Mouse (Mus musculus) layer of hippocampus, adult 18-20 months (tissue): ENCODE measurements around the gene Nipal4. TPM values are rescaled to one million over a fixed set of nuclear protein-coding genes. Genes with fewer than 3 reads are reported as not detected.
"Not testable (repeated sequence)": the region's sequence is repeated elsewhere in the genome, so short reads cannot be mapped to it uniquely, and the experiment has no call there.

Source experiments
- DNase-seq, 2 experiments: peaks; one replicate each; pipeline ENCODE4 v3.0.0; 2022; ENCODE audit warnings: low spot score in 2 of 2
- long read RNA-seq: library from polyadenylated mRNA; stranded (forward); transcript quantifications from one replicate; pipeline ENCODE4 v2.0.0, GENCODE M21; 2021
- total RNA-seq, 2 experiments: library from RNA; stranded (reverse); gene quantifications; 2 replicates each; pipeline ENCODE4 v1.2.3; 2021

Gene Nipal4
- total RNA-seq: 1 to 10 TPM; 1.4 to 2.1 TPM
- long read RNA-seq, partial matches to known transcripts: 0 of 1 reads
- long read RNA-seq, other reads (novel, unspliced or antisense): 0 of 1 reads

GRCm38 (mm10) chr11:46165866-46166585, at the start of gene Nipal4:
TSS of gene Nipal4 (minus strand) at chr11:46166508.
- no peak for DNase-seq

- DNase-seq: peak in 1 of 2 experiments; percentile 83
Observed at GRCm38 (mm10) chr11:46215354-46215753, 49.0 kb upstream of the Nipal4 start.

GRCm38 (mm10) chr11:46214368-46215230, 48.3 kb upstream of the Nipal4 start:
- no peak for DNase-seq

DNA sequence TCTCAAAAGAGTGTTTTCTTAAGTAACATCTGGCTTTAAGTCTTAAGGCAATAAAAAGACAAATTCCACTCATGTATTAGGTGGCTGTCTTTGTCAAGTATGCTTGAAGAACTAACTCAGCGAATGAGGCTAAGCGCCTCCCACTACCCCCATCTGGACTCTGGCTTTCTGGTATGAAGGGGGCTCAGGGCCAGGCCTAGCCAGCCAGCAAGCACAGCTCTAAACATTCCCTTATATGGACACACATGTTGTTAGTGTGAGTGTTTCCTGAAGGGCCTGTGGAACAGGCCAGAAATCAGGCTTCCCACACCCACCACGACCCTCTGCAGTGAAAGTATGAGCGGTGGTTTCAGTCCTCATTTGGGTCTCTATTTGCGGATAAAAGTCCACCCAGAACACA, 47.5 kb upstream of the Nipal4 start:
- DNase-seq: no peak

DNA sequence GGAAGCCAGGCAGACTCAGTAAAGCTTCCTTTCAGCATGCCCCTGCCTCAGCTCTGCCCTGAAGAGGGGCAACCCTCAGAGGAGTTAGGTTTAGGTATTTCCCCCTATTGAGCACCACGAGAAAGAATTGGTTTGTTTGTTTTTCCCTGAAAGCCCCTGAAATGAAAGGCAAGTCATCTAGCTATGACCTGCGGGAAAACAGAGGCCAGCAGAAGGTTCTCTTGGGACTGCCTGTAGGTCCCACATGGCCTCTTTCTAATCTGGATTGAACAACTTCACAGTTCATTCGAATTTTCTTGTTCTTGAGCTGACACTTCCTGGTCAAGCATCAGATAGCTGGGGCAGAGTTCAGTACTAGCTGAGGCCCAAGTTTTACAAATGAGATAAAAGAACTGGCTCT, 45.5 kb upstream of the Nipal4 start:
- no peak for DNase-seq

DNA sequence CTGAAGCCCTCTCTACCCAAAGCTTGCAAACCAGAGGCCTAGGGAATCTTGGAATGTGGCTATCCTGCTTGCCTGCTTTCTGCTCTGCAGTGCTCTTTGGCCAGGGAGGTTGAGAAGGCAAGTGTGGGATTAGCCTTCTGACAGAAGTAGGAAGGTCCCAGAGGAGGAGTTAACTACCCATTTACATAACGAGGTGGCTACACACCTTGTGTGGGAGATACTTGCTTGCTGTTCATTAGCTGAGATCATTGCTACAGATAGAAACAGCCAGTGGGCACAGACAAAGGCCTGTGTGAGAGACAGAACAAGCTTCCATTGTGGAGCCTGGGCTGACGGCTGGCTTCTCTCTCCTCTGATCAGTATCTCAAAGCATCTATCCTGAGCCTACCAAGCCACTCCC, 43.6 kb upstream of the Nipal4 start:
- no peak for DNase-seq

DNA sequence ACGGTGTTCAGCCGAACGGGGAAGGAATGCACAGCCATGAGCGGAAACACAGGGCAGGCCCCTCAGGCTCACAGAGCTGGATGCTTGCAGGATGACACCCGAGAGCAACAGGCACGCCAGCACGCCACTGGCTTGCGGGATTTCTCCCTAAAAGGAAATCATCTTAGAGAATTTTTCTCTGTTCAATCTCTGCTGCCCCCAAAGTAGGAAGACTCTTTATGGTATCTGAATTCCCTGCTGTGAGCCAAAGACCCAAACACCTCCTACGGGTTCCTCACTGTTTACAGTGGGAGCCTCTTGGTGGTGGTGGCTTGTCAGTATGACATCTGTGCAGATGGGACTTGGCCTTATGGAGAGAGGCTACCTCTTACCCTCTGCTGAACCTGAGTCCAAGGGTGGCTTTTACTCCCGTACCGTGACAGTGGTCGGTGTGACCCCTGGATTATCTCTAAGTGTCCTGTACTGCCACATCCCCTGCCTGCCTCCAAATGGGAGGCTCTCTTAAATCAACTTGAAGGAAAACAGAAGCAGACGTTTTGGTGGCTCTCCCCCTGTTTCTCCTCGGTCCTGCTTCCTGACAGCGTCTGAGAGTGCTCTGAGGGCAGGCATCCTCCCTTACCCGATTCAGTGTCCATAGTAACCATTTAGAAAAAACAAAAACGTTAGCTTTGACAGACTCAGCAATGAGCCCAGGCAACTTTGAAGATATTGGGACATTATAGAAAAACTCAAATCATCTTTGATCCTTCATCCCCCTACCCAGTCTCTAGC, 39.5 kb upstream of the Nipal4 start:
- no peak for DNase-seq

- no peak for DNase-seq
Observed at GRCm38 (mm10) chr11:46204841-46205240, 38.5 kb upstream of the Nipal4 start.

GRCm38 (mm10) chr11:46202547-46202887, 36.2 kb upstream of the Nipal4 start:
- DNase-seq: no peak

GRCm38 (mm10) chr11:46201636-46202546, 35.6 kb upstream of the Nipal4 start:
- peak; percentile 78 to 85 for DNase-seq

GRCm38 (mm10) chr11:46200664-46201063, 34.4 kb upstream of the Nipal4 start:
- DNase-seq: no peak

GRCm38 (mm10) chr11:46194175-46194574, 27.9 kb upstream of the Nipal4 start:
- DNase-seq: no peak

DNA sequence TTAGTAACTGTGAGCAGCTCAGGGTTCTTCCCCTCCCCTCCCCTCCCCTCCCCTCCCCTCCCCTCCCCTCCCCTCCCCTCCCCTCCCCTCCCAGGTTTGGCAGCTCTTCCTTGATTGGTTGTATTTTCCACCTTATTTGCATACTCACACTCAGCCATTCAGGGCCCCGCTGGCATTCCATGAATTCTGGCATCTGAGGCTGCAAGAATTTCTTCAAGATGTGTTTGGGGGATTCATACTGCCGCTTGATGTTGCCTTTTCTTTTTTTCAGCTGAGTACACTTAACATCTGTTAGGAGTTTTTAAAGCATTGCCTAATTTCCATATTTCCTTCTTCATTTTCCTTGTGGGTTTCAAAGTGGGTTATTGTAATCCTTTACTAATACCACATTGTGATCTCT, 22.0 kb upstream of the Nipal4 start:
- no peak for DNase-seq

GRCm38 (mm10) chr11:46185486-46185885, 19.2 kb upstream of the Nipal4 start:
- peak in 1 of 2 experiments; percentile 49 for DNase-seq

DNA sequence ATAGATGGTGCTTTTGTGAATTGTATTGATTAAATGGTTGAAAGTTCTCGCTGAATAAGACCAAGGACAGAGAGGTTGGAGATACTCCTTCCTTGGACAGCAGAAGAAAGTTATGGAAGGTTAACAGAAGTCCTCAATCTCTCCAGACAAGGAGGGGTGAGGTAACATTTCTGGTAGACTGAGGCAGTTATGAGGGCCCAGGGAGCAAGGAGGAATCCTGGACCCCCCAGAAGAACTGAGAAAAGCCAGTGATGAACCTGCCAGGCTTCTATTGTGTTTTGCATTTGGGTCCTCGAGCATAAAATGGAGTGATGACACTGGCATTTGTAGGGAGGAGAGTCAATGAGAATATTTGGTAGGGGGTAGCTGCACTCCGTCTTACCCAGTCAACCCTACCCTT, 18.6 kb upstream of the Nipal4 start:
- no peak for DNase-seq

DNA sequence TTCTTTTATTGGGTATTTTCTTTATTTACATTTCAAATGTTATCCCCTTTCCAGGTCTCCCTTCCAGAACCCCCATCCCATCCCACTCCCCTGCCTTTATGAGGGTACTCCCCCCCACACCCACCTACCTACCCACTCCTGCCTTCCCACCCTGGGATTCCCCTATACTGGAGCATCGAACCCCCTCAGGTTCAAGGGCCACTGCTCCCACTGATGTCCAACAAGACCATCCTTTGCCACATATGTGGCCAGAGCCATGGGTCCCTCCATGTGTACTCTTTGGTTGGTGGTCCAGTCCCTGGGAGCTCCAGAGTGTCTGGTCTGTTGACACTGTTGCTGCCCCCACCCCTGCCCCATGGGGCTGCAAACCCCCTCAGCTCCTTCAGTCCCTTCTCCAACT, 15.7 kb upstream of the Nipal4 start:
- DNase-seq: not testable (repeated sequence)

- no peak for DNase-seq
Observed at GRCm38 (mm10) chr11:46177246-46178043, 11.1 kb upstream of the Nipal4 start.

DNA sequence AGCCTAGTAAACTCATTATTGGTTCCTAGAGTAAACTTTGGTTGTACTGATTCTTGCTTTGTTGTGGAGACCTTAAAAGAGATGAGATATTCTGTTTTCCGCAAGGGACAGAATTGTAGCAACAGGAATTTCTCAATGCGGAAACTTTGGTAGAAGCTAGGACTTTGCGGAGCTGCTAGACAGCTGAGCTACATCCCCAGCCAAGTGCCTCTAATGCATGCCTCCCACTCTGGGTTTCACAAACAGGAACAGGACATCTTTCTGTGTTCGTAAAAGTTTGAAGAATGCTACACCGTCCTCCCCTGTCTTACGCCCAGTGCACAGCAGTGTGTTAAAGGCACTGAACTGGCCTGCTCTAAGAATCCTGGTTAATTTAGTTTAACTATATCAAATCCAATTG, 9.8 kb upstream of the Nipal4 start:
- no peak for DNase-seq

- no peak for DNase-seq
Observed at GRCm38 (mm10) chr11:46172128-46172527, 5.8 kb upstream of the Nipal4 start.

GRCm38 (mm10) chr11:46169908-46170307, 3.6 kb upstream of the Nipal4 start:
- DNase-seq: peak; percentile 4 to 27
